Comparison of ENCODE assay signal across 17 mouse cellular contexts in the genomic region with DNA sequence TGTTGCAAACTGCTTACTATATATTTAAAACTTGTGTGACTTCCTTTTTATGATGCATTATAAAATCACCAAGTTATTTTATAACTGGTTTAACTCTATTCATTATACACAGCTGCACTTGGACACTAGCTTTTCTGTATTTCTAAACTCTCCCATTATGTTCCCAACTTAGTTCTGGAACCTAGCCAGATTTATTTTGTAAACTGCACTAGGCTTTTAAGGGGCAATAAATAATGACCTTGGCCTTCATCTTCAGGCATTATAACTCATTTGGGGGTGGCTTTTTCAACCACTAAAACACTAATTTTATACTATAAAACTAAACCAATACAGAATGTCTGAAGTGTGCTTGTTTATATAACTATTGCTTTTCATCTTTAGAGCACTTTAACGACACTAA. TPM values are rescaled to one million over a fixed set of nuclear protein-coding genes. Genes with fewer than 3 reads are reported as not detected.
"Had no signal": no experiment of that assay in that cellular context is flagged by ENCODE, and none has a peak within 500 bp of the region (broad histone marks: within the 10 kb centered on the region; RNA-seq: fewer than 3 reads in every experiment).

No protein-coding gene starts in this region.

- H3K27ac ChIP-seq: intestine, embryonic 15.5 days; liver, embryonic 15.5 days; macrophage; midbrain, embryonic 15.5 days; neural tube, embryonic 13.5 days had no signal

- H3K27me3 ChIP-seq: intestine, embryonic 15.5 days; liver, embryonic 15.5 days; megakaryocyte, embryonic 14.5 days; midbrain, embryonic 15.5 days; neural tube, embryonic 13.5 days had no signal

- H3K9me3 ChIP-seq: intestine, embryonic 15.5 days; liver, embryonic 15.5 days; megakaryocyte, embryonic 14.5 days; midbrain, embryonic 15.5 days had no signal

- H3K4me2 ChIP-seq: intestine, embryonic 15.5 days; liver, embryonic 11.5 days; liver, embryonic 15.5 days; midbrain, embryonic 11.5 days; midbrain, embryonic 15.5 days had no signal

- ATAC-seq: intestine, embryonic 15.5 days; midbrain, embryonic 15.5 days had no signal

- H3K4me3 ChIP-seq: intestine, embryonic 15.5 days; liver, embryonic 15.5 days; megakaryocyte, embryonic 14.5 days; midbrain, embryonic 15.5 days; neural tube, embryonic 13.5 days had no signal

- H3K36me3 ChIP-seq: intestine, embryonic 15.5 days; liver, embryonic 15.5 days; midbrain, embryonic 15.5 days; neural tube, embryonic 13.5 days had no signal

- H3K9ac ChIP-seq: intestine, embryonic 15.5 days; liver, embryonic 15.5 days; midbrain, embryonic 15.5 days; neural tube, embryonic 13.5 days had no signal

- DNase-seq: kidney, adult 18-20 months; kidney, postnatal 14 days; layer of hippocampus, adult 9-11 months; layer of hippocampus, postnatal 36 days; lung, adult 2 months; lung, postnatal 10 days; thymus, adult 18-20 months; thymus, postnatal 14 days had no signal

- H3K4me1 ChIP-seq: intestine, embryonic 15.5 days; liver, embryonic 15.5 days; megakaryocyte, embryonic 14.5 days; midbrain, embryonic 15.5 days had no signal

RNA-seq across cellular contexts. Expression of gene Tll1, which starts 8.8 kb away (rescaled TPM):
- total RNA-seq: monocyte, adult 5-6 weeks had no signal
- polyA plus RNA-seq: macrophage had no signal
